Mouse (Mus musculus): ENCODE results near the gene Parp6. TPM values are rescaled to one million over a fixed set of nuclear protein-coding genes. Genes with fewer than 3 reads are reported as not detected.

Parp6 gene
- 16.8 and 17.4 TPM in 2 replicates for polyA plus RNA-seq (2012; rRNA removed)

DNA sequence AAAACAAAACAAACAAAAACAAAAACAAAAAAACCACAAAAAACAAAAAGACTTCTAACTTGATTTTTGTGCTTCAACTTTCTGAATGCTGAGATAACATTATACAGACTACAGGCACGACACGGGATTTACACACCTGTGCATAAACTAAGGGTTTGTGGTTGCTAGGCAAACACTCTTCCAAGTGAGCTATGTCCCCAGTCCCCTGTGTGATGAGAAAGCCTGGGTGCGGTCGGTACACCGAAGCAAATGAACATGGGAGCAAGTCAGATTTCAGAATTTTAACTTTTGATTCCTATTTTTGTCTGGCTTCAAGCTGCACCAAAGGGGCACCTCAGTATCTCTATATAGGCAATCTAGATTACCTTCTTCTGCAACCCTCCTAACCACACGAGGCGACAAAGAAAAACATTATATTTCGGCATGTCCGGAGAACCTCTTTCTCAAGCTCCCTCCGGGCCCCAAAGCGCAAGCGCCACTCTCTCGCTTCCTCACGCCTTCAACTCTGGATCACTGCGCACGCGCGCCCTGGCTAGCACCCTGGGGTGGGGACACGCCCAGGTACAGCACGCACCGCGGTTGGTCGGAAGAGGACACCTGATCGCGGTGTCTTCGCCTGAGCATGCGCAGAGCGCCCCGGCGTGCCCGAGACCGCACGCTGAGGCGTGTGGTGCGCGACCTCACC lies at the start of gene Parp6:
Gene Parp6 (plus strand): TSS at position 663 of the 685 bp plus-strand sequence.

DNA sequence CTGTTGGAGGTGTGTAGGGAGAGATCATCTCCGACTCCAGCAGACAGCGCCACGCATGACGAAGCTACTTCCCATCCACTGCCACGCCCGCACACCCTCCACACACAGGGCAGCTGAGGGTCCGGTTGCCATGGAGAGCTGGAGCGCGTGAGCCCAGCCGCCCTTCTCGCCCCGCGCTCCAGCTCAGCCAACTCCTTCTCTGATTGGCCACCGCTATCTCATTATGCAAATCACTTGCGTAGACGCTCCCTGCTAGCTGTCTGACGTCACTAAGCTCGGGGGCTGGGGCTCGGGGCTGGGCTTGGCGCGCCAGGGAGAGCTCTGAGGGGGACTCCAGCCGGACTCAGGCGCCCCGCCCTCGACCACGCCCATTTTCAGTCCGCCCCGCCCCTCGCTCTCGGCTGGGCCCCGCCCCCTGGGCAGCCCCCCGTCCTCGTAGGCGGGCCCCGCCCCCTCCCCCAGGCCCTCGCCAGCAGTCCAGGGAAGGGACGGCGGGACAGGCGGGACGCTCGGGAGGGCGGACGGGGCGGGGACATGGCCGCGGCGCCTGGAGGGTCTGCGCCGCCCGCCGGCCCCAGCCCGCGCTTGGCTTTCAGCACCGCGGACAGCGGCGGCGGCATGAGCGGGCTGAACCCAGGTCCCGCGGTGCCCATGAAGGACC lies 39.1 kb upstream of the Parp6 start, which contains the start of gene Celf6:
Gene Celf6 (plus strand): TSS at position 74 of the 661 bp plus-strand sequence.

DNA sequence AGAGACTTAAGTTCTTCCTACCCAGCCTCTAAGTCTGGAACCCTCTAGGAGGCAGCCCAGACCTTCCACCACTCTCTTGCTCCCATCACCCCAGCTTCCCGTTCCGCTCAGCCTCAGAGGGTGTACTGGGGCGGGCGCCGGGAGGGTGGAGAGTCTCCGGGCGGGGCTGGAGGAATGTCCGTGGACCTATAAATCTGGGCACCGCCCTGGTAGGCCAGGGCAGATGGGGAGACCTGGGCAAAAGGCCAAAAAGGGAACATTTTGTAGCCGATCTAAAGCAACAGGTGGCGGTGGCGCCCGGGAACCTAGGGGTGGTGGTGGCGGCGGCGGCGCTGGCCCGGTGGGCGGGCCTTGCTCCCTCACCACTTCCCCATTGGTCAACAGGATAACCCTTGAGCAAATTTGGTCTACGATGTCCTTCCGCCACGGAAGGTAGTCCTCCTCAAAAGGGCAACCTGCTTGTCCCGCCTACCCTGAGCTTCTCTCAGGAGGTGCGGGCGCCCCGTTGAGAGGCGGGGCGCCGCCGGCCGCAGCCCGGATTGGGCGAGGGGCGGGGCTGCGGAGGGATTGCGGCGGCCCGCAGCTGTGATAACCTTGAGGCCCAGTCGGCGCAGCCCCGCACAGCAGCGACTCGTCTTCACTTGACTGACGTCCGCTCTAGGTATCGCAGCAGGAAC lies 39.0 kb downstream of the Parp6 start, which contains the start of gene Pkm:
Gene Pkm (plus strand): TSS at position 411 of the 677 bp plus-strand sequence.

DNA sequence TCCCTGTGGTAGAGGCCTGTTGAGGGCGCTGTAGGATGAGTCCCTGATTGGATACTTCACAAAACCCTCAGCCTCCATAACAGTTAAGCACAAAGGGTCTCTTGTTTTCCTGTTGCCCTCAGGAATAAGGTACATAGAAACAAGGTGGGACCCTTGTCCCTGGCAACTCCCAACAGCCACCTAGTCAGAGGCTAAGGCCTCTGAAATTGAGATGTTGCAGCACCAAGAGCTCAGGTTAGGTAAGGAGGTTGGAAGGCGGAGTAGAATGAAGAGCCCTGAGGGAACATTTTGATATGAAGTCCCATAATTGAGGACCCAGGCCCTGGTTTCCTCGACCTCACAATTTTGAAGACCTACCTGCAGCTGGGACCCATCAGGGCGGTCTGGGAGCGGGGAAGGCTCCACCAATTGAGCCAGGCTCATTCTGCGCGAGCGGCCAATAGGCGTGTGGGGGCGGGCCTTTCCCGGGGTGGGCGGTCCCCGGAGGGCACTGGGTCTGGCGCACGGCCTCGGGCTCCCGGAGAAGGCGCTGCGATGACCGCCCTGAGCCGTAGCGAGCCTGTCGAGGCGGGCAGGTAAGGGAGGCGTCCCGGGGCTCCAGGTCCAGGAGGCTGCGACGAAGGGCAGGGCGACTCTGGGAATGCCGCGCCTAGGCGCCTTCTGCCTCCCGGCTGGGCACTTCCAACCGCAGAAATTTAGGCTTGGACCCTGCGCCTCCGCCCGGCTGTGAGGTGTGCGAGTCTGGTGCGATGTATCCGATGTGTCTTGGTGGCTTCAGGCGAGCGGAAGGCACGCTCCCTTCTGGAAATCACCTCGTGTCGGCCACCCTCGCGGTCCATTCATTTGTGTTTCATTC lies 62.8 kb downstream of the Parp6 start, which contains the start of gene Gramd2:
Gene Gramd2 (plus strand): TSS at position 467 of the 856 bp plus-strand sequence.

Other genes starting within 250 kb of the Parp6 start
- gene Arih1, start 130.7 kb upstream of the Parp6 start, polyA plus RNA-seq (2012; rRNA removed), result 20.5 and 23.6 TPM in 2 replicates
- 142 and 176 TPM in 2 replicates for gene Hexa, start 77.7 kb upstream of the Parp6 start, polyA plus RNA-seq (2012; rRNA removed)
- 0.34 and 0.86 TPM in 2 replicates for gene Tmem202, start 77.4 kb upstream of the Parp6 start, polyA plus RNA-seq (2012; rRNA removed)
- 7.2 and 7.4 TPM in 2 replicates for gene Celf6, start 39.4 kb upstream of the Parp6 start, polyA plus RNA-seq (2012; rRNA removed)
- gene Pkm, start 39.1 kb downstream of the Parp6 start, polyA plus RNA-seq (2012; rRNA removed), result 1,331 and 1,543 TPM in 2 replicates
- gene Gramd2, start 62.9 kb downstream of the Parp6 start, polyA plus RNA-seq (2012; rRNA removed), result 4.0 and 4.3 TPM in 2 replicates
- gene Senp8, start 133.4 kb downstream of the Parp6 start, polyA plus RNA-seq (2012; rRNA removed), result 0.96 and 1.0 TPM in 2 replicates
- gene Myo9a, start 133.6 kb downstream of the Parp6 start, polyA plus RNA-seq (2012; rRNA removed), result 0.43 and 0.59 TPM in 2 replicates

Measured in colon, adult 2 months (tissue).